Mouse (Mus musculus): ENCODE data around the gene Slc22a12. TPM values are rescaled to one million over a fixed set of nuclear protein-coding genes. Genes with fewer than 3 reads are reported as not detected.

Gene Slc22a12
- polyA plus RNA-seq (2014; fragmentation: Illumina TruSeq; extraction: RNeasy Lipid Tissue Mini Kit (QIAGEN cat#74804)) = not detected

GRCm38 (mm10) chr19:6542367-6543034 lies at the start of gene Slc22a12:
Slc22a12 (minus strand) TSS chr19:6543032.

Other genes starting within 250 kb of the Slc22a12 start
- 1.2 TPM for gene Cdc42bpg, start 236.6 kb downstream of the Slc22a12 start, polyA plus RNA-seq (2014; fragmentation: Illumina TruSeq; extraction: RNeasy Lipid Tissue Mini Kit (QIAGEN cat#74804))
- gene Men1, start 208.1 kb downstream of the Slc22a12 start, polyA plus RNA-seq (2014; fragmentation: Illumina TruSeq; extraction: RNeasy Lipid Tissue Mini Kit (QIAGEN cat#74804)) = 8.8 TPM
- gene Map4k2, start 201.9 kb downstream of the Slc22a12 start, polyA plus RNA-seq (2014; fragmentation: Illumina TruSeq; extraction: RNeasy Lipid Tissue Mini Kit (QIAGEN cat#74804)) = 3.8 TPM
- 146 TPM for gene Sf1, start 179.3 kb downstream of the Slc22a12 start, polyA plus RNA-seq (2014; fragmentation: Illumina TruSeq; extraction: RNeasy Lipid Tissue Mini Kit (QIAGEN cat#74804))
- gene Pygm, start 158.6 kb downstream of the Slc22a12 start, polyA plus RNA-seq (2014; fragmentation: Illumina TruSeq; extraction: RNeasy Lipid Tissue Mini Kit (QIAGEN cat#74804)) = 9.0 TPM
- 0.83 TPM for gene Rasgrp2, start 143.7 kb downstream of the Slc22a12 start, polyA plus RNA-seq (2014; fragmentation: Illumina TruSeq; extraction: RNeasy Lipid Tissue Mini Kit (QIAGEN cat#74804))
- 0.14 TPM for gene Nrxn2, start 124.3 kb downstream of the Slc22a12 start, polyA plus RNA-seq (2014; fragmentation: Illumina TruSeq; extraction: RNeasy Lipid Tissue Mini Kit (QIAGEN cat#74804))

Data from ovary, adult 10 weeks (tissue).